Mouse (Mus musculus): ENCODE results near the gene Ankrd53. TPM values are rescaled to one million over a fixed set of nuclear protein-coding genes. Genes with fewer than 3 reads are reported as not detected.

The Ankrd53 gene
- polyA plus RNA-seq, 1 experiment from 2014 or later = not detected

DNA sequence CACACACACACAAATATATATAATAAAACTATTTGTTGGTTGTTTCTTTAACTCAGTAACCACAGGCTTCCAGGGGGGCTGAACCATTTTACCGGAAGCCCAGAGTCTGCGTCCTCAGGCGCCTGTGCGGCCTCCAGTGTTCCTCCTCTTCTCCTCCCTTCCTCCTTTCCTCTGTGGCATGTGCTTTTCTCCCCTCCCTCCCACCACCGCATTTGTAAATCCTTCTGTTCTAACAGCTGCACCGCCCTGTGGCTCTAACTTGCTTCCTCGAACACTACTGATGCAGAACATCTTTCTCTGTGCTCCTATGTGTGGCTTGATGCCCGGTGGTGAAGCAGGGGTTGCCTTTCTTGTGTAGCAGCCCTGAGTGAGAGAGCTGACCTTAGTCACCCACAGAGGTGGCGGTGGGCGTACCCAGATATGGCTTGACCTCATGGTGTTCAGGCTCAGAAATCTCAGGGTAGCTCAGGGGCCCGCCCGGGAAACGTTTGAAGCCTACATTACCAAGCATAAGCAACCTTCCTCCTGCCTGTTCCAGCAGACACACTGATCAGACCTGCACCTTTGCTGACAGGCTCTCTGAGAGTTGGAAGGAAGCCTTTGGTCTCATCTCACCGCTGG is 33.0 kb upstream of the Ankrd53 start:
- 65% methylated on average over 14 of the region's 14 CpGs for WGBS

DNA sequence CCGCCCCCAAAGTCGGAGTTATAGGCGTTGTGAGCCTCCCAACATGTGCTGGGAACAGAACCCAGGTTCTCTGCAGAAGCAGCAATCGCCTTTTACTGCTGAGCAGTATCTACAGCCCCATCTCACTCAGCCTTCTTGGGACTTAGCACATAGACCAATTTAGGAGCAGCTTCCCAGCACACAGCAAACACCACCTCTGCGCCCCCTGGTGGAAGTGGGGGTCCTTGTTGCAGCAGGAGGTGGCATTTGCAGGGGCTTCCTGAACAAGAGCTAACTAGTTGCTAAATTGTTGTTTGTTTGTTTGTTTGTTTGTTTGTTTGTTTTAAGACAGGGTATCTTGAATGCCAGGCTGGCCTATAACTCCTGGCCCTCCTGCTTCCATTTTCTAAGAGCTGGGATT is 31.3 kb upstream of the Ankrd53 start:
- no peaks in the 10 kb centered on the region for H3K27me3 ChIP-seq (replicated peaks; ENCODE audit: control insufficient read depth, insufficient read depth, low read length)
- no peaks in the 10 kb centered on the region for H3K4me1 ChIP-seq (ENCODE audit: control insufficient read depth, insufficient read depth, low read length)
- H3K36me3 ChIP-seq (ENCODE audit: control insufficient read depth, insufficient read depth, low read length) = no peaks in the 10 kb centered on the region
- no peak for ATAC-seq
- no peak overlapping the region for H3K27ac ChIP-seq (ENCODE audit: low read length)
- 29% methylated on average over 5 of the region's 5 CpGs for WGBS
- H3K9ac ChIP-seq (ENCODE audit: low read depth, low read length) = no peak overlapping the region
- H3K4me3 ChIP-seq (ENCODE audit: low read length) = no peak overlapping the region
- no peak overlapping the region for H3K4me2 ChIP-seq (ENCODE audit: low read depth, low read length)
- no peaks in the 10 kb centered on the region; the same call in 1 of the 2 replicates for H3K9me3 ChIP-seq (ENCODE audit: control insufficient read depth, low read length)

More for the DNA sequence above, 33.0 kb upstream of the Ankrd53 start:
- Histone ChIP-seq H3K4me3 (ENCODE audit: low read length) (no peak overlapping the region), H3K9ac (ENCODE audit: low read depth, low read length) (no peak overlapping the region), H3K4me1 (ENCODE audit: control insufficient read depth, insufficient read depth, low read length) (no peaks in the 10 kb centered on the region), H3K27ac (ENCODE audit: low read length) (no peak overlapping the region), H3K4me2 (ENCODE audit: low read depth, low read length) (no peak overlapping the region), H3K36me3 (ENCODE audit: control insufficient read depth, insufficient read depth, low read length) (no peaks in the 10 kb centered on the region), H3K27me3 (replicated peaks; ENCODE audit: control insufficient read depth, insufficient read depth, low read length) (peaks cover 4% of the 10 kb centered on the region; the same call in 1 of the 2 replicates), H3K9me3 (ENCODE audit: control insufficient read depth, low read length) (no peaks in the 10 kb centered on the region; the same call in 1 of the 2 replicates)
- no peak for ATAC-seq

DNA sequence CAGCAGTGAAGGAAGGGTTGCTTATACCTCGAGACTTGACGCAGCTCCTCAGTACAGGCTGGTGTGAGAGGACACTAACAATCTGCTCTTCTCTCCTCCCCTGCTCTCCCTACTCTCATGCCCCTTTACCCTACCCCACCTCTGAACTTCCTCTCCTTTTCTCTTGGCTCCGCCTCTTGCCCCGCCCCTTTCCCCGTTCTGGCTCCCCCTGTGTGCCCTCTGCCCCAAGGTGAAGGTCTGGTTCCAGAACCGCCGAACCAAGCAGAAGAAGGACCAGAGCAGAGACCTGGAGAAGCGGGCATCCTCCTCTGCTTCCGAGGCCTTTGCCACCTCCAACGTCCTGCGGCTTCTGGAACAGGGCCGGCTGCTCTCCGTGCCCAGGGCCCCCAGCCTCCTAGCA is 25.1 kb upstream of the Ankrd53 start:
- no peaks in the 10 kb centered on the region for H3K27me3 ChIP-seq (replicated peaks; ENCODE audit: control insufficient read depth, insufficient read depth, low read length)
- no peak overlapping the region for H3K27ac ChIP-seq (ENCODE audit: low read length)
- no peak for ATAC-seq
- H3K4me1 ChIP-seq (ENCODE audit: control insufficient read depth, insufficient read depth, low read length) = no peaks in the 10 kb centered on the region
- no peaks in the 10 kb centered on the region for H3K36me3 ChIP-seq (ENCODE audit: control insufficient read depth, insufficient read depth, low read length)
- H3K9ac ChIP-seq (ENCODE audit: low read depth, low read length) = no peak overlapping the region
- H3K4me3 ChIP-seq (ENCODE audit: low read length) = no peak overlapping the region
- 33% methylated on average over 13 of the region's 13 CpGs for WGBS
- no peak overlapping the region for H3K4me2 ChIP-seq (ENCODE audit: low read depth, low read length)
- H3K9me3 ChIP-seq (ENCODE audit: control insufficient read depth, low read length) = no peaks in the 10 kb centered on the region; the same call in 1 of the 2 replicates

DNA sequence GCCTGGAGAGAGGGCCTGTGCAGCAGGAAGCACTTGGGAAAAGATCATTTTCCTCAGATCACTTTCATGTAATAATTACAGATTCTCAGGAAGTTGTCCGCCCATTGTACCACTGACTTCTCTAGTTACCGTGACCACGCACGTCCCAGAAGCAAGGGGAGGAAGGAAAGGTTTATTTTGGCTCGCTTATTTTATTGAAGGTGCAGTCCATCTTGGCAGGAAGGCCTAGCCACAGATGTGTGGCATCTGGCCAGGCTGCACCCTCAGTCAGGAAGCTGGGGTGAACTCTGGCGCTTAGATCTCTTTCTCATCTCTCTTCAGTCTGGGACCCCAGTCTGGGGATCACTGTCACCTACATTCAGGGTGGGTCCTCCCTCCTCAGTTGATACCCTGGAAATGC is 23.8 kb upstream of the Ankrd53 start:
- Histone ChIP-seq H3K4me2 (ENCODE audit: low read depth, low read length) (no peak overlapping the region), H3K9ac (ENCODE audit: low read depth, low read length) (no peak overlapping the region), H3K27me3 (replicated peaks; ENCODE audit: control insufficient read depth, insufficient read depth, low read length) (no peaks in the 10 kb centered on the region; the same call in 1 of the 2 replicates), H3K4me1 (ENCODE audit: control insufficient read depth, insufficient read depth, low read length) (0 out of 2 replicates have a peak, but pooled peaks cover 4% of the 10 kb centered on the region), H3K36me3 (ENCODE audit: control insufficient read depth, insufficient read depth, low read length) (no peaks in the 10 kb centered on the region), H3K9me3 (ENCODE audit: control insufficient read depth, low read length) (no peaks in the 10 kb centered on the region; the same call in 1 of the 2 replicates), H3K4me3 (ENCODE audit: low read length) (no peak overlapping the region), H3K27ac (ENCODE audit: low read length) (no peak overlapping the region)
- WGBS = 69% methylated on average over 6 of the region's 6 CpGs
- ATAC-seq = no peak

DNA sequence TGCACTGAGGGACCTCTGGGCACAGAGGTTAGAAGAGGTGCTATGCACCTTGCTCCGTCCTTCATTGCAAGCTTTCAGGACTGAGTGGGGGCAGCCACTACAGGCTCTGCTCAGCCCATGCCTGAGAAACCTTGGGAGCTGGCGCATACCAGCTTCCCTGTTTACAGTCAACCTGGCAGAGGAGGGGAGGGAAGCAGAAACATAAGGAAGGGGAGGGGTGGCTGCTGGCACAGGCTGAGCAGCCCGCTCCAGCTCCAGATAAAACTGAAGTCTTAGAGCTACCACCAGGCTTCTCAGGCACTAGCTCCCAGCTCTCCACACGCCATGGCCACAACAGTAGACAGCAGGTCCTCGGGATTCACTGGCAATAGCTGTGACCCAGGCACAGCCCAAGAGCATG is 19.7 kb upstream of the Ankrd53 start, which contains the start of gene Atp6v1b1:
Gene Atp6v1b1 (plus strand): TSS at position 230 of the 400 bp plus-strand sequence.
- H3K36me3 ChIP-seq (ENCODE audit: control insufficient read depth, insufficient read depth, low read length) = no peaks in the 10 kb centered on the region
- no peaks in the 10 kb centered on the region for H3K9me3 ChIP-seq (ENCODE audit: control insufficient read depth, low read length)
- H3K4me2 ChIP-seq (ENCODE audit: low read depth, low read length) = no peak within 1 kb of the TSS
- no peak for ATAC-seq
- 0 out of 2 replicates have a peak, but pooled peaks cover 4% of the 10 kb centered on the region for H3K4me1 ChIP-seq (ENCODE audit: control insufficient read depth, insufficient read depth, low read length)
- no peak within 1 kb of the TSS for H3K4me3 ChIP-seq (ENCODE audit: low read length)
- H3K27ac ChIP-seq (ENCODE audit: low read length) = no peak within 1 kb of the TSS
- H3K27me3 ChIP-seq (replicated peaks; ENCODE audit: control insufficient read depth, insufficient read depth, low read length) = no peaks in the 10 kb centered on the region; the same call in 1 of the 2 replicates
- H3K9ac ChIP-seq (ENCODE audit: low read depth, low read length) = no peak within 1 kb of the TSS
- WGBS = 61% methylated on average over 5 of the region's 5 CpGs

DNA sequence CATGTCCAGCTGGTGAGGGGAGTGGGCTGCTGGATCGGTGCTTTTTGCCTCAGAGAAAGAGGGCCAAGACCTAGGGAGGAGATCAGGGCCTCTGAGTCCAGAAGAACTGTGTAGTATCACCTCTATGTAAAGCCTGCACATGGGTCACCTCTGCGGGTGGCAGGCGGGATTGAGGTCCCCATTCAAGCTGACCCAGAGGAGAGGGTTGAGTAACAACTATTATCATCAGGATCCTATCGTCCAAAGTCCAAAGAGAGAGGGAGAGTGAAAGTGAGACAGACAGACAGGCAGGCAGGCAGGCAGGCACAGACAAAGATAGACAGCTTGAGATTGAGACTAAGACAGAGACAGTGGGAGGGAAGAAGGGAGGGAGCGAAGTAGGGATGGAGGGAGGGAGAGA is 19.2 kb upstream of the Ankrd53 start:
- H3K4me3 ChIP-seq (ENCODE audit: low read length) = no peak overlapping the region
- no peaks in the 10 kb centered on the region for H3K9me3 ChIP-seq (ENCODE audit: control insufficient read depth, low read length)
- no peak overlapping the region for H3K27ac ChIP-seq (ENCODE audit: low read length)
- H3K4me1 ChIP-seq (ENCODE audit: control insufficient read depth, insufficient read depth, low read length) = 0 out of 2 replicates have a peak, but pooled peaks cover 4% of the 10 kb centered on the region
- H3K27me3 ChIP-seq (replicated peaks; ENCODE audit: control insufficient read depth, insufficient read depth, low read length) = no peaks in the 10 kb centered on the region; the same call in 1 of the 2 replicates
- peak; percentile 28; the same call in 1 of the 2 replicates for ATAC-seq
- 55% methylated on average over 5 of the region's 5 CpGs for WGBS
- no peak overlapping the region for H3K4me2 ChIP-seq (ENCODE audit: low read depth, low read length)
- no peaks in the 10 kb centered on the region for H3K36me3 ChIP-seq (ENCODE audit: control insufficient read depth, insufficient read depth, low read length)
- H3K9ac ChIP-seq (ENCODE audit: low read depth, low read length) = no peak overlapping the region

DNA sequence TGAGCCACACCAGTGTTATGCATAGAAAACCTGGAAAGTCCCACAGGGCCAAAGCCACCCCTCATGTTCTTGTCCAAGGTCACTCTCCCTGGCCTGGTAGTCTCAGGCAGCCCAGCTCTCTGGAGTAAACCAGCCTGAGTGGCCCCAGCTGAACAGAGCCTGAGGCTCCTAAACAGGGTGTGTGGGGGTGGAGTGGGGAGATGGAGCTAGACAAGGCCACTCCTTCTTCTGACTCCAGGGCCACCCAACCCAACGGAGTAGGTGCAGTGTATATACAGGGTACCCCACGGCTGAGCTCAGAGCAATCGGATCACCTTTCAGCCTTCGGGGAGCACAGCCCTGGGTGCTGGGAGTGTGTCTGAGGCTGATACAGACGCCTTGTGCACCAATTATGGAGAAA is 18.3 kb upstream of the Ankrd53 start:
- 60% methylated on average over 5 of the region's 5 CpGs for WGBS
- Histone ChIP-seq H3K27me3 (replicated peaks; ENCODE audit: control insufficient read depth, insufficient read depth, low read length) (no peaks in the 10 kb centered on the region; the same call in 1 of the 2 replicates), H3K36me3 (ENCODE audit: control insufficient read depth, insufficient read depth, low read length) (no peaks in the 10 kb centered on the region), H3K9ac (ENCODE audit: low read depth, low read length) (no peak overlapping the region), H3K9me3 (ENCODE audit: control insufficient read depth, low read length) (no peaks in the 10 kb centered on the region), H3K4me2 (ENCODE audit: low read depth, low read length) (no peak overlapping the region), H3K4me3 (ENCODE audit: low read length) (no peak overlapping the region), H3K27ac (ENCODE audit: low read length) (no peak overlapping the region), H3K4me1 (ENCODE audit: control insufficient read depth, insufficient read depth, low read length) (0 out of 2 replicates have a peak, but pooled peaks cover 4% of the 10 kb centered on the region)
- ATAC-seq = peak; percentile 56; the same call in 1 of the 2 replicates

DNA sequence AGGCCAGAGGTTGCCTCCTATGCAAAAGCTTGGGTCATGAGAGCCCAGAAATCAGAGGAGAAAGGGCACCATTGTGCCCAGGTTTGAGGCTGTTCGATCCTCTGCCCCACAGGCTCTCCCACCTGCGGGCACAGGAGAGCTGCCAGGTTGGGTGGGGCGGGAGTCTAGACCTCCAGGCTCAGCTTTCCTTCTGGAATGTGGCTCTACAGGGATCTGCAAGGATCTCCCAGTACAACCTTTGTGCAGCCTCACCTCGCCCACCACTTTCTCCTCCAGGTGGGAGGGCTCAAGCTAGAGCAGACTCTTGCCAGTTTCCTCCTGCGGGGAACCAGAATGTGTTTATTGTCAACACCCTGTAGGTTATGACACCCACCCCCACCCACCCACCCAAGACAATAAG is 17.9 kb upstream of the Ankrd53 start:
- H3K27ac ChIP-seq (ENCODE audit: low read length) = no peak overlapping the region
- H3K36me3 ChIP-seq (ENCODE audit: control insufficient read depth, insufficient read depth, low read length) = no peaks in the 10 kb centered on the region
- no peaks in the 10 kb centered on the region; the same call in 1 of the 2 replicates for H3K27me3 ChIP-seq (replicated peaks; ENCODE audit: control insufficient read depth, insufficient read depth, low read length)
- H3K9me3 ChIP-seq (ENCODE audit: control insufficient read depth, low read length) = no peaks in the 10 kb centered on the region
- no peak overlapping the region for H3K9ac ChIP-seq (ENCODE audit: low read depth, low read length)
- no peak overlapping the region for H3K4me3 ChIP-seq (ENCODE audit: low read length)
- ATAC-seq = no peak
- WGBS = 48% methylated on average over 5 of the region's 5 CpGs
- H3K4me2 ChIP-seq (ENCODE audit: low read depth, low read length) = no peak overlapping the region
- 0 out of 2 replicates have a peak, but pooled peaks cover 4% of the 10 kb centered on the region for H3K4me1 ChIP-seq (ENCODE audit: control insufficient read depth, insufficient read depth, low read length)

DNA sequence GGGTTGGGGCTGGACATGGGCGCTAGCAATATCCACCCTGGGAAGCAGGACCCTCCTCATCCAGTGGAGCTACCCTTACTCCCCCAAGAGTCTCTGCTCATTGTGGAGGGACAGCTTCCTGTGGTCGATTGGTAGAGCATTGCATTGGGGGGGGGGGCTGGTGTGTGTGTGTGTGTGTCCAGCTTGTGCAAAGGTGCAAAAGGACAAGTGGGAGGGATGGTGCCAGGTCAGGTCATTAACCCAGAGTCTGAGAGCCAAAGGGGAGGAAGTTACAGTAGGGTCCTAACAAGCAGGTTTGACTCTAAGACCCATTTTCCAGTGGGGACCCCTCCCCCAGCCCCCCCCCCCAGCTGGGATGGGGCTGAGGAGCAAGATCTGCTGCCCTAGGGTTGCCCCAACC is 17.0 kb upstream of the Ankrd53 start:
- Histone ChIP-seq H3K27ac (ENCODE audit: low read length) (no peak overlapping the region), H3K9ac (ENCODE audit: low read depth, low read length) (no peak overlapping the region), H3K4me2 (ENCODE audit: low read depth, low read length) (no peak overlapping the region), H3K27me3 (replicated peaks; ENCODE audit: control insufficient read depth, insufficient read depth, low read length) (no peaks in the 10 kb centered on the region; the same call in 1 of the 2 replicates), H3K9me3 (ENCODE audit: control insufficient read depth, low read length) (no peaks in the 10 kb centered on the region), H3K4me1 (ENCODE audit: control insufficient read depth, insufficient read depth, low read length) (0 out of 2 replicates have a peak, but pooled peaks cover 4% of the 10 kb centered on the region), H3K36me3 (ENCODE audit: control insufficient read depth, insufficient read depth, low read length) (no peaks in the 10 kb centered on the region), H3K4me3 (ENCODE audit: low read length) (no peak overlapping the region)
- no peak for ATAC-seq
- WGBS = 47% methylated on average over 2 of the region's 2 CpGs

Measured in intestine, embryonic 16.5 days (tissue).